Mouse (Mus musculus) bone marrow, adult 2 months (tissue): Measurements from ENCODE around the gene Proser3.

Experiments used
- CTCF ChIP-seq: fragments of 200-500 bp; IDR thresholded peaks from 2 replicates; pipeline ENCODE4 v1.5.1; 2011; ENCODE audit warnings: low read length, control low read depth; ENCODE audit not compliant: control insufficient read depth, insufficient read depth
- POLR2A ChIP-seq: fragments of 200-500 bp; IDR thresholded peaks from 2 replicates; pipeline ENCODE4 v1.6.1; 2011; ENCODE audit warnings: low read depth, mild to moderate bottlenecking, control low read depth, low read length, borderline replicate concordance; ENCODE audit not compliant: control insufficient read depth

- TF ChIP-seq CTCF (no peak), POLR2A (no peak)
These were observed 39.0 kb upstream of the Proser3 start for GRCm38 (mm10) chr7:30590927-30591604.
